Mouse (Mus musculus): ENCODE data around the gene Slc38a8.

GRCm38 (mm10) chr8:119439893-119440249 is 61.6 kb downstream of the Slc38a8 start:
- TF ChIP-seq CTCF (IDR thresholded peaks at IDR 0.05; ENCODE audit: low read depth) (no peak), EP300 (optimal IDR thresholded peaks at IDR 0.05) (no peak)

Measured in stomach, postnatal 0 days (tissue).